Mouse (Mus musculus) spleen, adult 2 months (tissue): Measurements from ENCODE around the gene Olfr1391.

Source experiments
- CTCF ChIP-seq: fragments of 200-500 bp; IDR thresholded peaks from 2 replicates; pipeline ENCODE4 v1.5.1; 2011; ENCODE audit warnings: mild to moderate bottlenecking, inconsistent platforms; ENCODE audit not compliant: insufficient read depth, insufficient read length, insufficient replicate concordance; ENCODE audit errors: extremely low read depth
- POLR2A ChIP-seq: fragments of 200-500 bp; IDR thresholded peaks from 2 replicates; pipeline ENCODE4 v1.6.1; 2011; ENCODE audit warnings: low read depth, low read length, inconsistent platforms

GRCm38 (mm10) chr11:49337150-49337832, 14.7 kb downstream of the Olfr1391 start:
- no peak for TF ChIP-seq CTCF
- TF ChIP-seq POLR2A = no peak
